Mouse (Mus musculus) cortical plate, adult 2 months (tissue): ENCODE data around the gene Hist1h2ad. TPM values are rescaled to one million over a fixed set of nuclear protein-coding genes. Genes with fewer than 3 reads are reported as not detected.
A peak's percentile ranks its signal among the peaks of the same experiment; 100 is the strongest.
"Not testable (repeated sequence)": the region's sequence is repeated elsewhere in the genome, so short reads cannot be mapped to it uniquely, and the experiment has no call there.

Experiments
- H3K27ac ChIP-seq: fragments of 200-500 bp; 2 replicates; pipeline ENCODE4 v1.5.1; 2012; ENCODE audit warnings: low read length, control low read depth, inconsistent platforms; ENCODE audit not compliant: insufficient read depth
- H3K4me1 ChIP-seq: fragments of 200-500 bp; 2 replicates; pipeline ENCODE4 v1.6.1; 2011; ENCODE audit warnings: low read length; ENCODE audit not compliant: control insufficient read depth, insufficient read depth
- H3K4me3 ChIP-seq: fragments of 200-500 bp; 2 replicates; pipeline ENCODE4 v1.5.1; 2011; ENCODE audit warnings: mild to moderate bottlenecking, low read length, control low read depth; ENCODE audit not compliant: insufficient read depth
- CTCF ChIP-seq: fragments of 200-500 bp; IDR thresholded peaks from 2 replicates; pipeline ENCODE4 v1.5.1; 2011; ENCODE audit warnings: mild to moderate bottlenecking, control low read depth, low read length; ENCODE audit not compliant: insufficient read depth; ENCODE audit errors: extremely low read depth
- POLR2A ChIP-seq: fragments of 200-500 bp; IDR thresholded peaks from 2 replicates; pipeline ENCODE4 v1.6.1; 2011; ENCODE audit warnings: mild to moderate bottlenecking, low read length, control low read depth; ENCODE audit not compliant: insufficient read depth; ENCODE audit errors: extremely low read depth
- polyA plus RNA-seq: library from polyadenylated mRNA; depleted of rRNA; stranded (reverse); fragments of >200 nt; gene quantifications from 2 replicates; pipeline ENCODE4 v1.2.3, GENCODE M21; 2012

Gene Hist1h2ad
- polyA plus RNA-seq, 1 experiment = 0.92 TPM

DNA sequence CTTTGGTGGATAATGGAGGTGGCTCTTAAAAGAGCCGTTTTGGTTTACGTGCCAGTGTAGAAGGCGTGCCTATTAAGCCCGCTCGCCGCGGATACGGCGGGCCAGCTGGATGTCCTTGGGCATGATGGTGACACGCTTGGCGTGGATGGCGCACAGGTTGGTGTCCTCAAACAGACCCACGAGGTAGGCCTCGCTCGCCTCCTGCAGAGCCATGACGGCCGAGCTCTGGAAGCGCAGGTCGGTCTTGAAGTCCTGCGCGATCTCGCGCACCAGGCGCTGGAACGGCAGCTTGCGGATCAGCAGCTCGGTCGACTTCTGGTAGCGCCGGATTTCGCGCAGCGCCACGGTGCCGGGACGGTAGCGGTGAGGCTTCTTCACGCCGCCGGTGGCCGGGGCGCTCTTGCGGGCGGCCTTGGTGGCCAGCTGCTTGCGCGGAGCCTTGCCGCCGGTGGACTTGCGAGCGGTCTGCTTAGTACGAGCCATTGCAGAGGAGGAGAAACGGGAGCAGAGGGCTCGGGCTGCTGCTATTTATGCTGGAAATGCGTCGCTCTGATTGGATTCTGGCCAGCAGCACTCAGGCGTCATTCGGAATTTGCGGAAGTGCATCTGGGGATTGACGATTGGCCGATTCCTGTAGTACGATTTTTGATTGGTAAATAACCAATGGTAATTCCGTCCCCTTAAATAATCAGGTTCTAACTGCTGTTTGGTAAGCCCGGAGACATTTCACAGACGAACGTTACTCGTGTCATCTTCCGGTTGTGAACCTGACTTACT lies 12.1 kb upstream of the Hist1h2ad start, which contains the start of gene Hist1h3e:
Gene Hist1h3e (minus strand): TSS at position 487 of the 777 bp plus-strand sequence.
- H3K27ac ChIP-seq = peak within 1 kb of the TSS; percentile 85
- not testable (repeated sequence) for H3K4me1 ChIP-seq
- peak; percentile 99 for TF ChIP-seq POLR2A
- H3K4me3 ChIP-seq = peak within 1 kb of the TSS; percentile 7

DNA sequence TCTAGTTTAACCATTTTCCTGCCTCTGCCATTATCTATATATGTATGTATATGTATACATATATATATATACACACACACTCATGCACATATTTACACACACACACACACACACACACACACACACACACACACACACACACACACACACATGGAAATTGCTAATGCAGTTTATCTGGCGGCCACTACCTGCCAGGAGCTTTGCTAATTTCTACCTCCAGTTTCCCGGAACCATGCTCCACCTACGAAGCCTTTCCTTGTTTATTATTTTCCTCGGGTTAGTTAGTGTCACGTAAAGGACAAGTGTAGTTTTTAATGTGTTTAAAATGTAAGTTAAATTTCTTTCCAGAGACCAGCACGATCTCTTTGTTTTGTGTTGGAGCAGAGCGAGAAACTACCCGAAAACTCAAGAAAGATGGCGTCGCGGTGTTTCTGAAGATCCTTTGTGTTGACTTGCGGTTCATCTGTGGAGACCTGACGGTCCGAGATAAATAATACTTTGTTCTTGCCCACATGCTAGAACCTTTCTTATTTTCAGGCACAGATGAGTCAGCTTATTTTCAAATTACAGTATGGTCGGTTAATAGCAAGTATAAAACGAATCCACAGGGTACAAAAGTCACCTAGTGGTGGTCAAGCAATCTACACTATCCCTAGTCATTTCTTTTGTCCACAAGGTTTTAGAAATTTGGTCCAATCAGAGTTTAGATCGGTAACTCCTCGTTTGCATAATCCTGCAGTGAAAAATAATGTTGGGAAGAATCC lies 11.3 kb upstream of the Hist1h2ad start:
- no peaks in the 10 kb centered on the region for H3K4me1 ChIP-seq
- peak overlapping the region; percentile 85 for H3K27ac ChIP-seq
- TF ChIP-seq POLR2A = no peak
- TF ChIP-seq CTCF = no peak
- H3K4me3 ChIP-seq = peak overlapping the region; percentile 7

DNA sequence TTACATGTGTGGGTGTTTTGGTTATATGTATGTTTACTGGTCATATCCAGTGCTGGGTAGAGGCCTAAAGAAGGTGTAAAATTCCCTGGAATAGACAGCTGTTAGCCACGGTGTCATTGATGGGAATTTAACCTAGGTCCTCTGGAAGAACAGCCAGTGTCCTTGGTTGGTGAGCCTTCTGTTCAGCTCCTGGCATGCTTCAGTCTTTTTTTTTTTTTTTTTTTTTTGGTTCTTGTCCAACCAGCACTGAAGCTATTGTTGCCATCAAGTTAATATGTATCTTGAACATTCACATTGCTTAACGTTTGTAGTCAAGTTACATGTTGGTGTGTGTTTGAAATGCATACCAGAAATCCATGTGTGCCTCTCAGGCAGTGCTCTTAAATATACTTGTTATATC lies 9.7 kb upstream of the Hist1h2ad start:
- H3K4me1 ChIP-seq = no peaks in the 10 kb centered on the region
- no peak overlapping the region for H3K27ac ChIP-seq
- no peak overlapping the region for H3K4me3 ChIP-seq
- TF ChIP-seq CTCF (no peak), POLR2A (no peak)

DNA sequence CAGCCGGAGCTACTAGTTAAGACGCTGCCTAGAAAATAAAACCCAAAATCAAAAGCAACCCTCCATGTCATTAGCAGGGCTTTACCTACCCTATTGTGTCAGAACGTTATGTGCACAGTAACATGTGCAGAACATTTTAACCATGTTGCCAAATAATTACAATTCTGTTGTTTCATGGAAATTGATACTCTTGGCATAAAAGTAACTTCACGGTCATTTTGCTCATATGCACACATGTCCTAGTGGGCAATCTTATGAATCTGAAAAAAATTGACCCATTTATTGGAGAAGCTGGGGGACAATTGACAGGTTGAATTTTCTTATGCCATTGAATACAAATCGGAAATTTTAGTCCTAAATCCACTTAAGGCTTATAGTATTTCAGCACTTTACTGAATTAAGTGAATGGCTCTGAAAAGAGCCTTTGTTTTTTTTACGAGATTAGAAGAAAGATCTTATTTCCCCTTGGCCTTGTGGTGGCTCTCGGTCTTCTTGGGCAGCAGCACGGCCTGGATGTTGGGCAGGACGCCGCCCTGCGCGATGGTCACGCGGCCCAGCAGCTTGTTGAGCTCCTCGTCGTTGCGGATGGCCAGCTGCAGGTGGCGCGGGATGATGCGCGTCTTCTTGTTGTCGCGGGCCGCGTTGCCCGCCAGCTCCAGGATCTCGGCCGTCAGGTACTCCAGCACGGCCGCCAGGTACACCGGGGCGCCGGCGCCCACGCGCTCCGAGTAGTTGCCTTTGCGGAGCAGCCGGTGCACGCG lies 3.7 kb upstream of the Hist1h2ad start:
- peak overlapping the region; percentile 69 for H3K4me3 ChIP-seq
- H3K27ac ChIP-seq = peak overlapping the region; percentile 99
- not testable (repeated sequence) for H3K4me1 ChIP-seq

DNA sequence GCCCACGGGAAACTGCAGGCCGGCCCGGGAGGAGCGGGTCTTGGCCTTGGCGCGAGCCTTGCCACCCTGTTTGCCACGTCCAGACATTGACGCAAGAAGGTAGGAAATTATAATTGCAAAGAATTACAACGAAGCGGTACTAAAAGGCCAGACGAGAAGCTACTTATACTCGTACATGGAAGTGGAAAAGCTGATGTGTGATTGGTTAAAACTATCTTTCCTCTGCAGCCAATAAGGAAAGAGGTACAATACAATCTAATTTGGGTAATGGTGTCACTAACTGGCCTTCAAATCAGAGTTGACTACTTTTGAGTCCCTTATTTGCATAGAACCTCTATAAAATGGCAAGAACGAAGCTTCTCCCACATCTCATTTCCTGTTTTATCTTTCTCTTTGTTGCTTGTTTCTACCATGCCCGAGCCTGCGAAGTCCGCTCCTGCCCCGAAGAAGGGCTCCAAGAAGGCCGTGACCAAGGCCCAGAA lies 3.1 kb upstream of the Hist1h2ad start, which contains the start of the genes Hist1h2ae and Hist1h2bg:
Gene Hist1h2ae (minus strand): TSS at position 199 of the 482 bp plus-strand sequence.
Gene Hist1h2bg (plus strand): TSS at position 375 of the 482 bp plus-strand sequence.
- TF ChIP-seq POLR2A = peak; percentile 75
- no peak for TF ChIP-seq CTCF
- H3K4me1 ChIP-seq = peaks cover 2% of the 10 kb centered on the region; the same call in 1 of the 2 replicates
- H3K27ac ChIP-seq = peak within 1 kb of the TSS; percentile 99
- H3K4me3 ChIP-seq = peak within 1 kb of the TSS; percentile 69

DNA sequence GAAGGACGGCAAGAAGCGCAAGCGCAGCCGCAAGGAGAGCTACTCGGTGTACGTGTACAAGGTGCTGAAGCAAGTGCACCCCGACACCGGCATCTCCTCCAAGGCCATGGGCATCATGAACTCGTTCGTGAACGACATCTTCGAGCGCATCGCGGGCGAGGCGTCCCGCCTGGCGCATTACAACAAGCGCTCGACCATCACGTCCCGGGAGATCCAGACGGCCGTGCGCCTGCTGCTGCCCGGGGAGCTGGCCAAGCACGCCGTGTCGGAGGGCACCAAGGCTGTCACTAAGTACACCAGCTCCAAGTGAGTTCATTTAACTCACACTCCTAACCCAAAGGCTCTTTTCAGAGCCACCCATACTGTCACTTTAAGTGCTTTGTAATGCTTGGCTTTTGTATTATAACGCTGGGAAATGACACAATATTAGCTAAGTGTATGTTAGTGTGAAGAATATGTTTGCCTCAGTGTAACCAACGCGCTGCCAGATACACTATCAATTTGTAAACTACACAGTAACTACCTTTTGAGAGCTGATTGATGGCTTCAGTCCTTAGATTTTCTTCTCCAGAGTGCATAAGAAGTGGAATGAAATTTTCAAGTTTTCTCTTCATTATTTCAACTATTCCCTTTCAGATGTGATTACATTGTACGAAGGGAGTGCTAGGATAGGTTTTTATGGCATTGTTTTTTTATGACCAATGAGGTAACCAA lies 2.5 kb upstream of the Hist1h2ad start:
- Histone ChIP-seq H3K27ac (peak overlapping the region; percentile 96), H3K4me3 (peak overlapping the region; percentile 69)
- H3K4me1 ChIP-seq = not testable (repeated sequence)

DNA sequence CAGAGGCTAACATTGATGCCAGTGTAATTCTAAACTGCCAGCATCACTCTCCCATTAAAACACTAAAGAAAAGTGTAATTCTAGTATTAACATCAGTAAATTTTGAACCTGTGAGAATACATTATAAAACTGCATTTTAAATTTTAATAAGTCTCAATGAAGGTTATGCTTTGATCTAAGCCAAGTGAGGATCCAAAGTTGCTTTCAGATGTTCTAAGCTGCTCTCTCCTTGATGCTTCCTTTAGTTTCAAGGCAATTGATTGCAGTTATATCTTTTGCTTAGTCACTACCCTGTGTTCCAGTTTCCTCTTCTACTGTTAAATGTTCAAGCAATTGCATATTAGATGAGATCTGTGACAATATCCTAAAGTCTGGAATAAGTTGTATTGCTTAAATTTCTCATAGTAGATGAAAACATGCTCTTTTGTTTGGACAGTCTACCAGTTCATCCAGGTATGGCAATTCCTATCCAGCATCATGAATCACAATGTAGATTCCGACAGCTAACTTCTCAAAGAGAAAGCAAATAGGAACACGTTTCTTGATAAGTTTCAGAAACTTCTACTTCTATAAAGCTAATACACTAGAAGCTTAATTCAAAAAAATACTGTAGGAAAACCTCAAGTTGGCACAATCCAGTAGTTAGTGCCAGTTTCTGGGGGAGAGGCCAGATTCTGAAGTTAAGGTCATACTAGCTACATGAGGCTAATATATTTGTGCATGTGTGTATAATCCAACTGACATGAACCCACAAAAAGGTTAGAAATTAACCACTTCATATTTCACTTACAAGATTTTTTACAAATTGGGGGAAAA lies 1.8 kb upstream of the Hist1h2ad start:
- Histone ChIP-seq H3K27ac (no peak overlapping the region), H3K4me1 (peaks cover 2% of the 10 kb centered on the region; the same call in 1 of the 2 replicates), H3K4me3 (peak overlapping the region; percentile 69; the same call in 1 of the 2 replicates)
- TF ChIP-seq CTCF = no peak
- TF ChIP-seq POLR2A = no peak

DNA sequence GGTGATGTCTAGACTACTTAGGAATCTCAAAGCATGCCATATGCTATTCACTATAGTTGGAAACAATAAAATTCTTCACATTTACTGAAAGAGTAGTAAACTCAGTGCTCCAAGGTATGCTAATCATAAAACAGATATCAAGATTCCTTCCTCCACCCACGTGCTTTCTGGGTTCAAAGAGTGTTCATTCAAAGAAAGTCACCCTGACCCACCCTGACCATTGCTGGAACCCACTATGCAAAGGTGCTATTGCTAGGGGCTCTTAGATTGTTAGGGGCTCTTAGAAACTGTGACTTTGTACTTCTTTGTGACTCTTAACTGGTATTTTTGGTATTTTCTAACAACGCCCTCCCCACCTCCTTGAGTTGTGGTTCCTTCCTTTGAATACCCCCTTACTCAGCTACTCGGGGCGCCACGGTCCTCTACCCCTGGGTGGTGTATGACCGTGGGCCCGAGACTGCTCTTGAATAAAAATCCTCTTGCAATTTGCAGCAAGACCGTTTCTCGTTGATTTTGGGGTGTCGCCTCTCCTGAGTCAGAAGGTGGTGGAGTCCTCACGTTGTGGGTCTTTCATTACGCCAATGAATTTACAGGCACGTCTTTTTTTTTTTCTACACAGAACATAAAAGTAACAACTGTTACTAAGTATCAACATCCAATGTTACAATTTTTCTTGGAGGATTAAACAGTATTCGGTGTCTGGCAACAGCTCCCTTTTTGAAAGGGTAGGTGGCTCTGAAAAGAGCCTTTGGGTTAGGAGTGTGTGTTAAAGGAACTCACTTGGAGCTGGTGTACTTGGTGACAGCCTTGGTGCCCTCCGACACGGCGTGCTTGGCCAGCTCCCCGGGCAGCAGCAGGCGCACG lies 915 bp upstream of the Hist1h2ad start:
- H3K27ac ChIP-seq, H3K4me1 ChIP-seq: not testable (repeated sequence)
- H3K4me3 ChIP-seq = peak overlapping the region; percentile 69; the same call in 1 of the 2 replicates

GRCm38 (mm10) chr13:23574546-23575170 lies 477 bp downstream of the Hist1h2ad start:
- H3K4me1 ChIP-seq = not testable (repeated sequence)

More at GRCm38 (mm10) chr13:23574546-23575170, 477 bp downstream of the Hist1h2ad start:
- H3K27ac ChIP-seq = peak overlapping the region; percentile 95
- H3K4me3 ChIP-seq = not testable (repeated sequence)
